Mouse (Mus musculus) G1E (cell line): Measurements from ENCODE around the gene Mmp12. TPM values are rescaled to one million over a fixed set of nuclear protein-coding genes. Genes with fewer than 3 reads are reported as not detected.

ENCODE experiments used
- ATAC-seq: 2 replicates; pipeline ENCODE4 v1.8.0; 2016; ENCODE audit warnings: mild to moderate bottlenecking; ENCODE audit not compliant: insufficient number of reproducible peaks, poor library complexity, low FRiP score, severe bottlenecking; ENCODE audit errors: extremely low read depth
- DNase-seq: peaks from one replicate; pipeline ENCODE4 v3.0.0; 2012; ENCODE audit warnings: low spot score
- H3K27me3 ChIP-seq: 2 replicates; pipeline ENCODE4 v1.6.1; 2012; ENCODE audit warnings: mild to moderate bottlenecking, low read length, inconsistent platforms; ENCODE audit not compliant: insufficient read depth
- H3K36me3 ChIP-seq: replicated peaks from 2 replicates; pipeline ENCODE3; 2012; ENCODE audit warnings: mild to moderate bottlenecking, inconsistent platforms
- H3K4me1 ChIP-seq: 2 replicates; pipeline ENCODE4 v1.6.1; 2012; ENCODE audit warnings: low read depth, low read length, inconsistent platforms, mixed read lengths; ENCODE audit not compliant: insufficient read depth
- H3K4me3 ChIP-seq: 2 replicates; pipeline ENCODE4 v1.5.1; 2012; ENCODE audit warnings: low read depth, mild to moderate bottlenecking, inconsistent platforms, low read length, moderate library complexity, mixed read lengths
- H3K9me3 ChIP-seq: replicated peaks from 2 replicates; pipeline ENCODE4 v1.6.1; 2012; ENCODE audit warnings: inconsistent platforms
- CTCF ChIP-seq: IDR thresholded peaks from 2 replicates; pipeline ENCODE4 v1.5.1; 2012; ENCODE audit warnings: low read depth, low read length, inconsistent platforms, mixed read lengths
- GATA1 ChIP-seq: IDR thresholded peaks from 2 replicates; pipeline ENCODE4 v1.6.1; 2012; ENCODE audit warnings: borderline replicate concordance, low read length, inconsistent platforms, mixed read lengths
- GATA2 ChIP-seq: IDR thresholded peaks from 2 replicates; pipeline ENCODE4 v1.6.1; 2012; ENCODE audit warnings: low read depth, low read length, inconsistent platforms, borderline replicate concordance
- POLR2AphosphoS5 ChIP-seq: IDR thresholded peaks from 2 replicates; pipeline ENCODE4 v1.6.1; 2012; ENCODE audit warnings: low read depth, low read length, inconsistent platforms; ENCODE audit not compliant: insufficient replicate concordance
- TAL1 ChIP-seq: conservative IDR thresholded peaks from 2 replicates; pipeline ENCODE4 v1.6.1; 2012; ENCODE audit warnings: low read depth, low read length, inconsistent platforms, mixed read lengths
- polyA plus RNA-seq: library from polyadenylated mRNA; stranded (reverse); fragments of >175 nt; gene quantifications from 2 replicates; pipeline ENCODE4 v1.2.3, GENCODE M21; 2012
- total RNA-seq, 2 experiments: library from RNA; stranded (forward) in 1 of 2; stranded (reverse) in 1 of 2; fragments of 200-1000 nt in 1 of 2; fragments of >200 nt in 1 of 2; fragmentation: Nextera tagmentation in 1 of 2; gene quantifications; 2 replicates each; pipeline ENCODE4 v1.2.3; 2014 to 2017

Mmp12 gene
- total RNA-seq (2014; fragmentation: Nextera tagmentation) (not detected in 2 replicates), total RNA-seq (2017) (0.23 and 0.33 TPM in 2 replicates), polyA plus RNA-seq (not detected in 2 replicates)

GRCm38 (mm10) chr9:7344107-7344506 is at the start of gene Mmp12:
TSS of gene Mmp12 (plus strand) at chr9:7344381.
- Histone ChIP-seq H3K4me1 (no peaks in the 10 kb centered on the region), H3K4me3 (no peak within 1 kb of the TSS), H3K36me3 (no peaks in the 10 kb centered on the region), H3K9me3 (no peaks in the 10 kb centered on the region), H3K27me3 (no peaks in the 10 kb centered on the region; the same call in 1 of the 2 replicates)
- DNase-seq (no peak), ATAC-seq (no peak)
- TF ChIP-seq GATA1 (no peak), CTCF (no peak), TAL1 (no peak), GATA2 (no peak), POLR2AphosphoS5 (no peak)

- DNase-seq: no peak
- H3K27me3 ChIP-seq: no peaks in the 10 kb centered on the region
- no peak overlapping the region for H3K4me3 ChIP-seq
- no peaks in the 10 kb centered on the region for H3K9me3 ChIP-seq
- no peaks in the 10 kb centered on the region for H3K4me1 ChIP-seq
- no peaks in the 10 kb centered on the region for H3K36me3 ChIP-seq
- ATAC-seq: no peak
- no peak for TF ChIP-seq TAL1
- no peak for TF ChIP-seq CTCF
- TF ChIP-seq GATA1: no peak
- no peak for TF ChIP-seq GATA2
- TF ChIP-seq POLR2AphosphoS5: no peak
Measured at GRCm38 (mm10) chr9:7331847-7332246, 12.3 kb upstream of the Mmp12 start.

- no peak for ATAC-seq
- Histone ChIP-seq H3K4me1 (no peaks in the 10 kb centered on the region), H3K36me3 (no peaks in the 10 kb centered on the region), H3K27me3 (no peaks in the 10 kb centered on the region; the same call in 1 of the 2 replicates), H3K9me3 (no peaks in the 10 kb centered on the region), H3K4me3 (no peak overlapping the region)
- TF ChIP-seq GATA1 (no peak), TAL1 (no peak), GATA2 (no peak), CTCF (no peak), POLR2AphosphoS5 (no peak)
- no peak for DNase-seq
Measured at GRCm38 (mm10) chr9:7335766-7336680, 8.2 kb upstream of the Mmp12 start.

- Histone ChIP-seq H3K4me3 (no peak overlapping the region), H3K36me3 (no peaks in the 10 kb centered on the region), H3K9me3 (no peaks in the 10 kb centered on the region), H3K27me3 (no peaks in the 10 kb centered on the region; the same call in 1 of the 2 replicates), H3K4me1 (no peaks in the 10 kb centered on the region)
- ATAC-seq (no peak), DNase-seq (no peak)
- no peak for TF ChIP-seq GATA2
- no peak for TF ChIP-seq TAL1
- TF ChIP-seq POLR2AphosphoS5: no peak
- TF ChIP-seq GATA1: no peak
- no peak for TF ChIP-seq CTCF
Measured at GRCm38 (mm10) chr9:7336740-7337483, 7.3 kb upstream of the Mmp12 start.

GRCm38 (mm10) chr9:7345513-7345912 is 1.3 kb downstream of the Mmp12 start:
- ATAC-seq: no peak
- H3K36me3 ChIP-seq: no peaks in the 10 kb centered on the region
- no peaks in the 10 kb centered on the region; the same call in 1 of the 2 replicates for H3K27me3 ChIP-seq
- no peaks in the 10 kb centered on the region for H3K4me1 ChIP-seq
- DNase-seq: no peak
- no peaks in the 10 kb centered on the region for H3K9me3 ChIP-seq
- H3K4me3 ChIP-seq: no peak overlapping the region
- TF ChIP-seq TAL1: no peak
- TF ChIP-seq GATA2: no peak
- TF ChIP-seq GATA1: no peak
- no peak for TF ChIP-seq POLR2AphosphoS5
- TF ChIP-seq CTCF: no peak

GRCm38 (mm10) chr9:7354535-7354934 is 10.4 kb downstream of the Mmp12 start:
- no peak for ATAC-seq
- no peaks in the 10 kb centered on the region for H3K9me3 ChIP-seq
- no peak for TF ChIP-seq POLR2AphosphoS5
- no peak for TF ChIP-seq TAL1
- no peak for TF ChIP-seq GATA2
- no peak for TF ChIP-seq CTCF
- no peak for TF ChIP-seq GATA1
- no peaks in the 10 kb centered on the region for H3K27me3 ChIP-seq
- no peak overlapping the region for H3K4me3 ChIP-seq
- H3K36me3 ChIP-seq: no peaks in the 10 kb centered on the region
- no peak for DNase-seq
- no peaks in the 10 kb centered on the region for H3K4me1 ChIP-seq
